Mouse (Mus musculus): ENCODE data around the gene Ckap5.

GRCm38 (mm10) chr2:91498093-91498719, 28.4 kb upstream of the Ckap5 start:
- TF ChIP-seq CTCF (IDR thresholded peaks at IDR 0.05; ENCODE audit: low read depth, low read length) (no peak), POLR2A (IDR thresholded peaks at IDR 0.05; ENCODE audit: borderline replicate concordance, low read depth, low read length) (no peak)

Measured in bone marrow macrophage, adult 2 months (primary cell).